Mouse (Mus musculus) lung, postnatal 0 days (tissue): ENCODE data around the gene Prkg1.

Experiments used
- CTCF ChIP-seq: IDR thresholded peaks from 2 replicates; pipeline ENCODE4 v1.5.1; 2016; ENCODE audit warnings: antibody characterized with exemption, mild to moderate bottlenecking
- EP300 ChIP-seq: IDR thresholded peaks from 2 replicates; pipeline ENCODE4 v1.6.1; 2016; ENCODE audit warnings: antibody characterized with exemption, mild to moderate bottlenecking, control low read depth

DNA sequence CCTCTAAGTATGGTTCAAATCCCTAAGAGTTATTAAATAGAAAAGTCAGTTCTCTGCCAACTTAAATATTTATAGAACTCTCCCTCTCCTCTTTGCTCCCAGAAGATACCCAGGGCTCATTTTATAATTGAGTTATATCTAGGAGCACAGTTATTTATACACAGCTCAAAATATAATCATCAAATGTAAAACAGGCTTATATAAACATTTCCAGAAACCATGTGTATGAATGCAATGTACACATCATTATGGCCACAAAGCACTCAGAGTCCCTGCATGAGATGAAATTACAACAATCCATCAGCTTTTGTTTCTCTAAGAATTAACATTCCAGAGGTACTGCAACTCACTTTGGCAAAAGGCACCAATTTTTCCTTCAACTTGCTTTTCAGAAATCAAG lies 504.3 kb downstream of the Prkg1 start:
- TF ChIP-seq CTCF: no peak
- no peak for TF ChIP-seq EP300
